Mouse (Mus musculus): ENCODE data around the gene Hoxc13.
A peak's percentile ranks its signal among the peaks of the same experiment; 100 is the strongest.

Hoxc13 gene

GRCm38 (mm10) chr15:102937036-102937666 is 16.2 kb downstream of the Hoxc13 start:
- DNase-seq (ENCODE audit: low read depth, low spot score), result no peak

DNA sequence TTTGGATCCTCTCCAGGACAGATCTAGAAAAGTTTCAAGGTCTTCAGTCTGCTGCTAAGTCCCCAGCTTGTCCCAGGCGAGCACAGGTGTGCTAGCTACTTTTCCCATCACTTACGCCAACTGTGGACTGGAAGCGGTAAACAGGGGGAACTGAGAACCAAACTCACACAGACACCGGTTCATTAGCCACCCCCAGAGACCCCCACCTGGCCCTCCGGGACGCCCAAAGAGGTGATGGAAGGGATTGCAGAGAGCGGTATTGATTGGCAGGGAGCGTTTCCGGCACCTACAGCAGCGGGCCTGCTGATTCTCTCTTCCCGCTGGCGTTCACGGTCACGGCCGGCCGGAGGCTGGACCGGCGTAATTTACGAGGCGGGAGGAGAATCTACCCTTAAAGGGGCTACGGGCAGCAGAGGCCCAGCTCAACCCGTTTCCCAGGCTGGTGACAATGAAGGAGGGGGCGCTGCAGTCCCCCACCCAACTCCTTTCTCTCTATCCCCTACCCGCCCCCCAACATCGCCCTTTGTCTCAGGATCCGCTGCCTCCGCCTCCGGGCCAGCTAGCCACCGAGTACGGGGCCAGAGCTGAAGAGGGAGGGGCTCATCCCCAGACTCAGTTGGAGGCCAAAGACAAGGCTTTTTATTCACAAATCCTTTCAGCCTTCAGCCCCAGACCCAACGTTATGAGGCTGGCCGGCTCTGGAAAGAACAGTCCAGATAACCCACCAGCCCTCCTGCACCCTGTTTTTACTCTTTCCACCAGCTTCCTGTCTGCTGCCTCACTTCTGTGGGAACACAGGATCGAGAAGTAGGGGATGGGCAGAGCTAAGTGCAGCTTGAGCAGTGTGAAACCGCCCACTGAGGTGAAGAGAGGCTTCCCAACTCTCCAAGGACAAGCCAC is 18.6 kb downstream of the Hoxc13 start:
- no peak for DNase-seq (ENCODE audit: low read depth, low spot score)

GRCm38 (mm10) chr15:102942739-102943467 is 22.0 kb downstream of the Hoxc13 start:
- no peak for DNase-seq (ENCODE audit: low read depth, low spot score)

DNA sequence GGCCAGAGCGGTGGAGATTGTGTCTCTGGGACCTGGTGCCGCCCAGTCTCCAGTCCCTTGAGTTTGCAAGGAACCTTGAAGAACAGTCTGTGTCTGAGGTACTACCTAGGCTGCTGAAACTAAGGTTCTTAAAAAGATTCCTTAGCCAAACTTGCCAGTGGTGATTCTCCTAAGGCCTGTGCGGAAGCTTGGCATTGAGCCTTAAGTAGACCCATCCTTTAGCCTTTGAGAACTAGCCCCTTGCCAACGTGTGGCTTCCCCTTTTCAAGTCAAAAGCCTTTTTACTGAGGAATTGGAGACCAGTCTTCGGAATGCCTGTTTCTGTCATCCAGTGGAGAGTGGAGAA is 22.5 kb downstream of the Hoxc13 start:
- DNase-seq (ENCODE audit: low read depth, low spot score), result no peak

- no peak for DNase-seq (ENCODE audit: low read depth, low spot score)
Observed at GRCm38 (mm10) chr15:102945185-102946077, 24.5 kb downstream of the Hoxc13 start.

DNA sequence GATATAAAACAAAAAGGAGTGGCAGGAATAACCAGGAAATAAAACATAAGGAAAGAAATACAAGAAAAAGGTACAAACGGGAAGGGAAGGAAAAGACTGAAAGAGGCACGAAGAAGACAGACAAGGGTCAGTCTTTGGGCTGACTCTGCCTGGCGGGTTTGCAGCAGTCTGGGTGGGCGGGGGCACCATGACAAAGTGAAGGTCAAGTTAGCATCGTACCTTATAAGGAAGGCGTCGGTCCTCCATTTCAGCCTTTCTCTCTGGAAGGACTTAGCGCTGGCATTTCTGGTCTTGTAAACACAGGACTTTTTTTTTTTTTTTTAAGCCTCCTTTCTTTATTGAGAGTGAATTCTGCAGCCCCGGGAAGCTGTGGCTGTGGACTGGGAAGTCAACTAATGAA is 26.4 kb downstream of the Hoxc13 start:
- no peak for DNase-seq (ENCODE audit: low read depth, low spot score)

GRCm38 (mm10) chr15:102948842-102949241 is 27.9 kb downstream of the Hoxc13 start:
- DNase-seq (ENCODE audit: low read depth, low spot score), result no peak

DNA sequence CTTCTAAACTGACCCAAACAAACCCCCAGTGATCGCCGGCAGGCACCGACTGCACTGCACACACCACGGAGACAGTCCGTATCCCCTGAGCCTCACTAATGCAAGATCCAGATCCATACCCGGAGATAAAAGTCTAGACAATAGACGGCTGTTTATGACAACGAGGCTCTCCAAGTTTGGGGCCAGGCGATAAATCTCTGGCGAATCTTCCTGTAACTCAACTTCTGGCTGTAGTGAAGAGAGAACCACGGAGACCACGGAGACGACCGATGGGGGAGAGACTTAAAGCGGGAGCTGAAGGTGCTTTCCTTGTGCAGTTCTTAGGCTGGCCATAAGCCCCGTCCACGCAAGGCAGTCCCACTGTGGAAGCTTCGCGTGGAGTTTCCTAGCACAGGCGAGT is 28.8 kb downstream of the Hoxc13 start:
- DNase-seq (ENCODE audit: low read depth, low spot score), result no peak

DNA sequence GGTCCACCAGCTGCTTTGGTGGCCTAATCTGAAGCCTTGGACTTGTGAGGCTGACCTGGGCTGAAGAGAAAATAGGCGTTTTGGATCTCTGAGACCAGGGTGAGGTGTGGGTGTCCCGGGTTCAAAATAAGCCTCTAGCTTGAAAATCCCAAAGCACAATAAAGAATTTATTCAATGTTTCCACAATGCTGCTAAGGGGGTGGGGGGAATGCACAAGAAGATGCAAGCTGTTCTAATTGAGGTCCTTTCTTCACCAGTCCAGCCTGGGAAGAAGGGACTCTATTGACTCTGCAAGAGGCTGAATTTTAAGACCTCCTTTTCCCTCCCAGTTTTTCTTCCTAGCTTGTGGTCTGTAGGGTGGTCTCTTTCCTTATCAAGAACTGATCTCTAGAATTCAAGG is 30.0 kb downstream of the Hoxc13 start:
- DNase-seq (ENCODE audit: low read depth, low spot score), result no peak

GRCm38 (mm10) chr15:102953561-102953960 is 32.7 kb downstream of the Hoxc13 start:
- no peak for DNase-seq (ENCODE audit: low read depth, low spot score)

DNA sequence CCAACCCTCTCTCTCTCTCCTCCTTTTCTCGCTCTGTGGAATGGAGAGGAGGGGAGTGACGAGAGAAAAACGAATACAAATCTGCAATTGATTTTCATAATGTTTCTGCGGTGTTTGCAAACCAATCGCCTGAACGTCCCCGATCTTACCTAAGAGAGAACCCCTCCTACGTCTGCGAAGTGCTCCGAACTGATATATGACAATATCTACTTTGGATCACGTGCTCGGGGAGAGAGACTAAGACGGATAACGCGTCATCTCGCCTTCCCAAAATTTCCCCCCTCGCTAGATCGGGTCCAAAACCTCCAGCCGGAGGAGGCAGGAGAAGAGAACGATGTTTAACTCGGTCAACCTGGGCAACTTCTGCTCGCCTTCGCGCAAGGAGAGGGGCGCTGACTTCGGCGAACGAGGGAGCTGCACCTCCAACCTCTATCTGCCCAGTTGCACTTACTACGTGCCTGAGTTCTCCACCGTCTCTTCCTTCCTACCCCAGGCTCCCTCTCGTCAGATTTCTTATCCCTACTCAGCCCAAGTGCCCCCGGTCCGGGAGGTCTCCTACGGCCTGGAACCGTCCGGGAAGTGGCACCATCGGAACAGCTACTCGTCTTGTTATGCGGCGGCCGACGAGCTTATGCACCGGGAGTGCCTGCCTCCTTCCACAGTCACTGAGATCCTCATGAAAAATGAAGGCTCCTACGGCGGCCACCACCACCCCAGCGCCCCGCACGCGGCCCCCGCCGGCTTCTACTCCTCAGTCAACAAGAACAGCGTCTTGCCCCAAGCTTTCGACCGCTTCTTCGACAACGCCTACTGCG is 33.5 kb downstream of the Hoxc13 start, which contains the start of gene Hoxc11:
Hoxc11 (plus strand) TSS at position 236 of the 815 bp plus-strand sequence.
- peak; percentile 41 for DNase-seq (ENCODE audit: low read depth, low spot score)

DNA sequence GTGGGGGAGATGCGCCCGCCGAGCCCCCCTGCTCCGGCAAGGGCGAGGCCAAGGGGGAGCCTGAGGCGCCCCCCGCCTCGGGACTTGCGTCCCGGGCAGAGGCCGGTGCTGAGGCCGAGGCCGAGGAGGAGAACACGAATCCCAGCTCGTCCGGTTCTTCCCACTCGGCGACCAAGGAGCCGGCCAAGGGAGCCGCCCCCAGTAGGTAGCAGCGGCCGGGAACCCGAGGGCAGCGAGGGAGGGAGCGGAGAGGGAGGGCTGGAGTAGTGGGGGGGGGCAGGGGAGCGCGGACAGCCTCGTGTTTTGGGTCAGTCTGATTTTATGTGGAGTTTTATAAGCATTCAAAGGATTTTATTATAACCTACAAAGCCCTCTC is 34.1 kb downstream of the Hoxc13 start:
- no peak for DNase-seq (ENCODE audit: low read depth, low spot score)

GRCm38 (mm10) chr15:102955833-102956640 is 35.1 kb downstream of the Hoxc13 start:
- no peak for DNase-seq (ENCODE audit: low read depth, low spot score)

- DNase-seq (ENCODE audit: low read depth, low spot score), result no peak
Observed at GRCm38 (mm10) chr15:102956906-102957305, 36.0 kb downstream of the Hoxc13 start.

- no peak for DNase-seq (ENCODE audit: low read depth, low spot score)
Observed at GRCm38 (mm10) chr15:102959663-102960191, 38.8 kb downstream of the Hoxc13 start.

DNA sequence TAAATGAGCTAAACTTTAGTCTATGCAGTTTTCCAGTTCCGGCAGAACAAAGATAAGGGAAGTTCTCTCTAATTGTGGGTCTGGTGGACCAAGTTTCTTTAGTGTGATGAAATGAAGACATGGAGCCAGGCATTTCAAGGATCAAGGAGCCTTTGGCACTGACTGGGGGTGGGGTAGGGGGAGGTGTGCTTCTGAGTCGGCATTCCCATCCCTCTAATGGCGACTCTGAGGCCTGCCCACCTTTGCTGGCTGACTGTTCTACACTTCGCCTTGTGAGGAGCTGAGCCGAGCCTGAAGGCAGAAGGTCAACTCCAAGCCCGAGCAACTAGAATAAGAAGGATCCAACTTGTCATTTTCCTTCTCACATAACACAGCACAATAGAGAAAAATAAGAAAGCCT is 40.8 kb downstream of the Hoxc13 start:
- no peak for DNase-seq (ENCODE audit: low read depth, low spot score)

DNA sequence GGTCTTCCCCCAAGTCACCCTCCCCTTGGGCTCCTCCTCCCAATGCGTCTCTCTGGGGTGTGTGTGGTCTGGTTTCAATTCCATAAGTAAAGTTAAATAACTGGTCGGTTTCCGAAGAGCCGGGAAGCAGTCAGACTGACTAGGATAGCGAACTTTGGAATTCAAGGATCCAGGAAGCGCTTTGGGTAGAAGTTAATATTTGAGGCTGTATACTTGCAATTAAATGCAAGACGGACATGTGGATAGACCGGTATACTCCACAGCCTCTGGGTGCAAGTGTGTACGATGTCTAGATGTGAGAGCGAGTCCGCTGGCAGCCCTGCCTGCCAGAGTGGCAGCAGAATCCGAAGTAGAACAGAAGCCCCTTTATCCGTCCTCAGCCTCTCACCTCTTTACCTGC is 41.6 kb downstream of the Hoxc13 start:
- DNase-seq (ENCODE audit: low read depth, low spot score), result no peak

- DNase-seq (ENCODE audit: low read depth, low spot score), result no peak
Observed at GRCm38 (mm10) chr15:102963259-102963658, 42.4 kb downstream of the Hoxc13 start.

All from mesoderm, embryonic 11.5 days (tissue).